Mouse (Mus musculus): ENCODE data around the gene Pnp. TPM values are rescaled to one million over a fixed set of nuclear protein-coding genes. Genes with fewer than 3 reads are reported as not detected.
"Not testable (repeated sequence)": the region's sequence is repeated elsewhere in the genome, so short reads cannot be mapped to it uniquely, and the experiment has no call there.

The Pnp gene
- polyA plus RNA-seq, 1 experiment from 2014 or later: 75.2 TPM

DNA sequence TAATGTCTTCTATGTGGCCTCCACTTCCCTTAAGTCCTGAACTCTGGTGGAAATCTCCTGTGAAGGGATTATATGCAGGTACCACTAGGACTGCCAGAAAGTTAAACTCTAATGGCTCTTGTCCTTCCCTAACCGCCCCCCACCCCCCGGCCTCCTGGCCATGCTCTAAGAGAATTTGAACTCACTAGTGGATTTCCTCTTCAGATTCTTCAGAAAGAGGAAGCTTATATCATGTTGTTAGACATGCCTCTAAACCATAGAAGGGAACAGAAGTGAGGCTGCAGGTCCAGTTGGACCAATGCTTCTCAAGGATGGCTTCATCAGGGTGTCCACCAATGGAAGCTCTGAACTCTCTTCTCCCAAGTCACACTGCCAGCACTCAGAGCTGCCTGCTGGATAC lies 32.9 kb upstream of the Pnp start:
- 87% methylated on average over 2 of the region's 2 CpGs for WGBS
- H3K4me2 ChIP-seq (ENCODE audit: low read depth, low read length); ATAC-seq (ENCODE audit: insufficient read depth, low FRiP score); H3K36me3 ChIP-seq (ENCODE audit: control insufficient read depth, insufficient read depth, low read length); H3K27ac ChIP-seq (ENCODE audit: low read length); H3K9me3 ChIP-seq (replicated peaks; ENCODE audit: control insufficient read depth, low read length); H3K4me3 ChIP-seq (replicated peaks; ENCODE audit: low read length); H3K27me3 ChIP-seq (ENCODE audit: control insufficient read depth, insufficient read depth, low read length); H3K4me1 ChIP-seq (ENCODE audit: control insufficient read depth, insufficient read depth, low read length); H3K9ac ChIP-seq (ENCODE audit: low read length): not testable (repeated sequence)

DNA sequence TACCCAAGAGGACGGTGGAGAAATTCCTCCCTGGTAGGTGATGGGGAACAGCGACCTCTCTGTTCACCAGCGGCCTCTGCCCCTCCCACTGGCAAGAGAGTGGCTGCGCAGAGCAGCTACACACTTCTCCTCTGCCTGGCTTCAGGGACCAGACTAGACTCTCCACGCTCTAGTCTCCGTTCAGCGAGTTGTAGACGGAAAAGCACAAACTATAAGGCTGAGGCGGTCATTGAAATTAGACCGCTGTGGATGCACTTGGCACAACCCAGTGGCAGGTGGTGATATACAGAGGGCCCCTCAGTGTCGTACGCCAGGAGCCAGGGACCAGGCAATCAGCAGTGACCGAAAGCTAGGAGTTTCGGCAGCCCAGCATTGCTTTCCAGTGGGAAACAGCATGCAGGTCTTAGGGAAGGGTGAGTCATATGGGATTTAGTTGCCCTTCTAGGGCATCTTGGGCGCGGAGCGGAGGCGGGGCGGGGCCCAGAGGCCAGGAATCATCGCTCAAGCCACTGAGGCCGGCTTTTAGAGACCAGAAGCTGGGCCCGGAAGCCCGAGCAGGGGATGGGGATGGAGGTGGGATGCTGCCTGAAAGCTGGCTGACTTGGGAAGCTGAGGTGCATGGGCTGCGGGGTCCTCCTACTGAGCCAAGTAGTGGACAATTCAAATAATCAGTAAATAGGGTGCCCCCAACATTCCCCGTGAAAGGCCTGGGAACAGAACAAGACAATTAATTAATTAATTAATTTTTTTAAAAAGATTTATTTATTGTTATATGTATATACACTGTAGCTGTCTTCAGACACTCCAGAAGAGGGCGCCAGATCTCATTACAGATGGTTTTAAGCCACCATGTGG lies 26.7 kb upstream of the Pnp start:
- H3K9ac ChIP-seq (ENCODE audit: low read length): peak overlapping the region; percentile 61
- no peaks in the 10 kb centered on the region for H3K27me3 ChIP-seq (ENCODE audit: control insufficient read depth, insufficient read depth, low read length)
- peak overlapping the region; percentile 44 for H3K4me3 ChIP-seq (replicated peaks; ENCODE audit: low read length)
- H3K36me3 ChIP-seq (ENCODE audit: control insufficient read depth, insufficient read depth, low read length): no peaks in the 10 kb centered on the region
- ATAC-seq (ENCODE audit: insufficient read depth, low FRiP score): peak; percentile 83; the same call in 1 of the 2 replicates
- WGBS: 6% methylated on average over 26 of the region's 26 CpGs
- H3K27ac ChIP-seq (ENCODE audit: low read length): no peak overlapping the region
- H3K9me3 ChIP-seq (replicated peaks; ENCODE audit: control insufficient read depth, low read length): no peaks in the 10 kb centered on the region
- peak overlapping the region; percentile 68 for H3K4me2 ChIP-seq (ENCODE audit: low read depth, low read length)
- H3K4me1 ChIP-seq (ENCODE audit: control insufficient read depth, insufficient read depth, low read length): no peaks in the 10 kb centered on the region

DNA sequence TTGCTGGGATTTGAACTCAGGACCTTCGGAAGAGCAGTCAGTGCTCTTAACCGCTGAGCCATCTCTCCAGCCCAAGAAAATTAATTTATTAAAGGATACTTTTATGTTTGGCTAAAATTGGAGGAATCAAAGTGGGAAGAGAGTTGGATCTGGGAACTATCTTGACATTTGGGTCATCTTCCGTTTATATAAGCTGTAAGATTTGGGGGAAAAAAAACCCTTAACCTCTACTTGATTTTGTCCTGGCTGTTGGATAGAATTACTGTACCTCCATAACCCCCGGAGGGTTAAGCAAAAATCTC lies 26.1 kb upstream of the Pnp start:
- Histone ChIP-seq H3K36me3 (ENCODE audit: control insufficient read depth, insufficient read depth, low read length) (no peaks in the 10 kb centered on the region), H3K27me3 (ENCODE audit: control insufficient read depth, insufficient read depth, low read length) (no peaks in the 10 kb centered on the region), H3K9me3 (replicated peaks; ENCODE audit: control insufficient read depth, low read length) (no peaks in the 10 kb centered on the region), H3K4me1 (ENCODE audit: control insufficient read depth, insufficient read depth, low read length) (no peaks in the 10 kb centered on the region), H3K27ac (ENCODE audit: low read length) (no peak overlapping the region), H3K9ac (ENCODE audit: low read length) (no peak overlapping the region), H3K4me3 (replicated peaks; ENCODE audit: low read length) (no peak overlapping the region), H3K4me2 (ENCODE audit: low read depth, low read length) (no peak overlapping the region)
- 89% methylated on average over 4 of the region's 4 CpGs for WGBS
- ATAC-seq (ENCODE audit: insufficient read depth, low FRiP score): no peak

DNA sequence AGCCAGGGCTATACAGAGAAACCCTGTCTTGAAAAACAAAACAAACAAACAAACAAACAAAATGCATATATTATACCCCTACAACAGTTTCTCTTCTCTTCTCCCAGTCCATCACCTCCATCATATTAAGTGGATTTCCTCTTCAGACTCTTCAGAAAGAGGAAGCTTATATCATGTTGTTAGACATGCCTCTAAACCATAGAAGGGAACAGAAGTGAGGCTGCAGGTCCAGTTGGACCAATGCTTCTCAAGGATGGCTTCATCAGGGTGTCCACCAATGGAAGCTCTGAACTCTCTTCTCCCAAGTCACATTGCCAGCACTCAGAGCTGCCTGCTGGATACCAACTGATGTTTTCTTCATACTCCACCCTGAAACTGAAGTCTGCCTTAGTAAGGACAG lies 25.6 kb upstream of the Pnp start:
- H3K4me2 ChIP-seq (ENCODE audit: low read depth, low read length); H3K9me3 ChIP-seq (replicated peaks; ENCODE audit: control insufficient read depth, low read length); H3K9ac ChIP-seq (ENCODE audit: low read length); H3K36me3 ChIP-seq (ENCODE audit: control insufficient read depth, insufficient read depth, low read length); ATAC-seq (ENCODE audit: insufficient read depth, low FRiP score); H3K27me3 ChIP-seq (ENCODE audit: control insufficient read depth, insufficient read depth, low read length); H3K4me1 ChIP-seq (ENCODE audit: control insufficient read depth, insufficient read depth, low read length); H3K27ac ChIP-seq (ENCODE audit: low read length); H3K4me3 ChIP-seq (replicated peaks; ENCODE audit: low read length): not testable (repeated sequence)

DNA sequence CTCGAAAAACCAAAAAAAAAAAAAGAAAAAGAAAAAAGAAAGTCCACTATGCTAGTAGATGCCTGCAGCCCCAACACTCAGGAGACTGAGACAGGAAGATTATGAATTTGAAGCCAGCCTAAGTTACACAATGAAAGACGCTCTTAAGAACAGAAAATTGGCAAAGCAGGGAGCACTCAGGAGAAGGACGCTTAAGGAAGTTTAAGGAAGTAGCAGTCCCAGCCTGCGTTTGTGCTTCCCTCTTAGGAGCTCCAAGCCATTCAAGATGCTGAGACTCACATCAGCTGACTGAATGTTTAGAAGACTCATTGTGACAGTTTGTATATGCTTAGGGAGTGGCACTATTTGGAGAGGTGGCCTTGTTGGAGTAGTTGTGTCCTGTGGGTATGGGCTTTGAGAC lies 22.8 kb upstream of the Pnp start:
- Histone ChIP-seq H3K9ac (ENCODE audit: low read length) (no peak overlapping the region), H3K27ac (ENCODE audit: low read length) (no peak overlapping the region), H3K27me3 (ENCODE audit: control insufficient read depth, insufficient read depth, low read length) (no peaks in the 10 kb centered on the region), H3K36me3 (ENCODE audit: control insufficient read depth, insufficient read depth, low read length) (peaks cover 10% of the 10 kb centered on the region; the same call in 1 of the 2 replicates), H3K4me3 (replicated peaks; ENCODE audit: low read length) (no peak overlapping the region), H3K4me1 (ENCODE audit: control insufficient read depth, insufficient read depth, low read length) (no peaks in the 10 kb centered on the region), H3K4me2 (ENCODE audit: low read depth, low read length) (no peak overlapping the region), H3K9me3 (replicated peaks; ENCODE audit: control insufficient read depth, low read length) (no peaks in the 10 kb centered on the region)
- 73% methylated on average over 4 of the region's 4 CpGs for WGBS
- ATAC-seq (ENCODE audit: insufficient read depth, low FRiP score): no peak

DNA sequence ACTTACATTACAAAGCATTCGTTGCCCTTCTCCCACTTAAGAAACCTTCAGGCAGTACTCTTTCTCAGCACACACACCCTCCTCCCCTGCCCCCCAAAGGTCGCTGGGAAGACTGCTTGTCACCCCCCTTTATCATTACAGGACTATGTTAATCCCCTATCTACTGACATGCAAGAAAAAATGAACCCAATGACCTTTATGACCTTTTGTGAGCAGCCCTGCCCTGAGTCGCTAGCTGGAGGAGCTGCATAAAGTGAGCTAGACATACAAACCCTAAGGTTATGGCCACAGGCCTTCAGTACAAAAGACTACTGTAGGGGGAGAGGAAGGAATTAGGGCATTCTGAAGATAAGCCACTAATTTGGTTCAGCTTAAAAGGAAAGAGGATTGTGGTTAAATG lies 19.5 kb upstream of the Pnp start:
- 48% methylated on average over 3 of the region's 3 CpGs for whole genome bisulfite sequencing
- Histone ChIP-seq H3K9ac (ENCODE audit: low read length) (no peak overlapping the region), H3K4me1 (ENCODE audit: control insufficient read depth, insufficient read depth, low read length) (no peaks in the 10 kb centered on the region), H3K9me3 (replicated peaks; ENCODE audit: control insufficient read depth, low read length) (no peaks in the 10 kb centered on the region), H3K4me2 (ENCODE audit: low read depth, low read length) (no peak overlapping the region), H3K27me3 (ENCODE audit: control insufficient read depth, insufficient read depth, low read length) (no peaks in the 10 kb centered on the region), H3K4me3 (replicated peaks; ENCODE audit: low read length) (no peak overlapping the region), H3K36me3 (ENCODE audit: control insufficient read depth, insufficient read depth, low read length) (peaks cover 17% of the 10 kb centered on the region; the same call in 1 of the 2 replicates), H3K27ac (ENCODE audit: low read length) (no peak overlapping the region)
- no peak for ATAC-seq (ENCODE audit: insufficient read depth, low FRiP score)

DNA sequence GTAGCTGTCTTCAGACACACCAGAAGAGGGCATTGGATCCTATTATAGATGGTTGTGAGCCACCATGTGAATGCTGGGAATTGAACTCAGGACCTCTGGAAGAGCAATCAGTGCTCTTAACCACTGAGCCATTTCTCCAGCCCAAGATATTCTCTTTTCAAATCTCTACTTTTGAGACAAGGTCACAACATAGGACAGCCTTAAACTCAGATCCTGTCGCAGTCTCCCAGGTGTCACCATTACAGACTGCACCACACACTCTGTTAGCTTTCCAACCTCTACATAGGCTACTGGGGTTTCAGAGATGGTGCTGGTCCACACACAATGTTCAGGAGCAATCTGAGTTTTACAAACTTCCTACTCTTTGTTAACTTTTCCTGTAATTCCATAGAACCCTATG lies 7.4 kb upstream of the Pnp start:
- not testable (repeated sequence) for H3K9me3 ChIP-seq (replicated peaks; ENCODE audit: control insufficient read depth, low read length); H3K27me3 ChIP-seq (ENCODE audit: control insufficient read depth, insufficient read depth, low read length); ATAC-seq (ENCODE audit: insufficient read depth, low FRiP score); H3K4me1 ChIP-seq (ENCODE audit: control insufficient read depth, insufficient read depth, low read length)
- WGBS: 63% methylated on average over 1 of the region's 1 CpGs
- H3K4me2 ChIP-seq (ENCODE audit: low read depth, low read length): peak overlapping the region; percentile 71
- peak overlapping the region; percentile 87 for H3K9ac ChIP-seq (ENCODE audit: low read length)
- H3K27ac ChIP-seq (ENCODE audit: low read length): peak overlapping the region; percentile 94; the same call in 1 of the 2 replicates
- H3K4me3 ChIP-seq (replicated peaks; ENCODE audit: low read length): peak overlapping the region; percentile 95
- peaks cover 13% of the 10 kb centered on the region; the same call in 1 of the 2 replicates for H3K36me3 ChIP-seq (ENCODE audit: control insufficient read depth, insufficient read depth, low read length)

DNA sequence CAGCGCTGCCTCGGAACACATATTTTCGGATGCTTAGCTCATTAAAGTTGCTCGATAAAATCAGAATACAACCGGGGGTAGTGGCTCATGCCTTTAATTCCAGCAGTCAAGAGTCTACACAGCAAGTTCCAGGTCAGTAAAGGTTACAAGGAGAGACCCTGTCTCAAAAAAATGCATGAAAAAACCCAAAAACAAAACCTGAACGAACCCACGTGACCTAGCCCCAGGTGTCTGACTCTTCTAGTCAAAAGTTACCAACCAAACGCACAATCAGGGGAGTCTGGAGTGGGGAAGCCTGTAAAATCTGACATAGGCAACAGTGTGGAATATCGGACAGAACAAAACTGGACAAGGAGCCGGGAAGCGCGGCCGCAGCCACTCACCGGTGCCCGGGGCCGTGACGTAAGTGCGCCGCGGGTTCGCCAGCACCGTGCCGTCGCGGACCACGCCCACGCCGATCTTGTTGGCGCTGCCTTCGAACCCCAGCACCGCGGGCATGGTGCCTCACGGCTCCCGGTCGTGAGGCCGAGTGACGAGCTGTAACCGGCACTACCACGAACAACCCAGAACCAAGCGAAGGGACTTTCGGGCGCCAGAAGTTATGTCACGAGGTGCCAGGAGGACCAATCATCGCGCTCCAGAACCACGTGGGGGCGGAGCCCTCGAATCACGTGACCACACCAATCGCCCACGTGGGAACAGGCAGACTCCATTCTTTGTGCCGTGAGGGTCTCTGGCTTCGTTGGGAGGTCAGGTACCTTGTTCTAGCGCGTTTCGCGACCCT lies 6.4 kb upstream of the Pnp start, which contains the start of the genes Osgep and Apex1:
Gene Osgep (minus strand): TSS at position 613 of the 784 bp plus-strand sequence.
Gene Apex1 (plus strand): TSS at position 688 of the 784 bp plus-strand sequence.
- Histone ChIP-seq H3K27me3 (ENCODE audit: control insufficient read depth, insufficient read depth, low read length) (no peaks in the 10 kb centered on the region), H3K9me3 (replicated peaks; ENCODE audit: control insufficient read depth, low read length) (no peaks in the 10 kb centered on the region), H3K36me3 (ENCODE audit: control insufficient read depth, insufficient read depth, low read length) (peaks cover 19% of the 10 kb centered on the region; the same call in 1 of the 2 replicates), H3K4me2 (ENCODE audit: low read depth, low read length) (peak within 1 kb of the TSS; percentile 71), H3K9ac (ENCODE audit: low read length) (peak within 1 kb of the TSS; percentile 87), H3K4me3 (replicated peaks; ENCODE audit: low read length) (peak within 1 kb of the TSS; percentile 95), H3K4me1 (ENCODE audit: control insufficient read depth, insufficient read depth, low read length) (peaks cover 10% of the 10 kb centered on the region), H3K27ac (ENCODE audit: low read length) (peak within 1 kb of the TSS; percentile 94)
- under 1% methylated on average over 57 of the region's 57 CpGs for WGBS
- ATAC-seq (ENCODE audit: insufficient read depth, low FRiP score): peak; percentile 96

Measured in stomach, embryonic 16.5 days (tissue).